Mouse (Mus musculus) kidney, adult 9 months (tissue): Measurements from ENCODE around the gene Tmem242.
A peak's percentile ranks its signal among the peaks of the same experiment; 100 is the strongest.

Source experiments
- DNase-seq: peaks from one replicate; pipeline ENCODE4 v3.0.0; 2022

Gene Tmem242

GRCm38 (mm10) chr17:5414041-5414440, 26.0 kb downstream of the Tmem242 start:
- DNase-seq: no peak

GRCm38 (mm10) chr17:5413350-5413749, 26.7 kb downstream of the Tmem242 start:
- DNase-seq: no peak

GRCm38 (mm10) chr17:5412740-5413139, 27.3 kb downstream of the Tmem242 start:
- no peak for DNase-seq

- no peak for DNase-seq
Measured at GRCm38 (mm10) chr17:5412301-5412700, 27.8 kb downstream of the Tmem242 start.

GRCm38 (mm10) chr17:5411205-5411604, 28.9 kb downstream of the Tmem242 start:
- no peak for DNase-seq

- no peak for DNase-seq
Measured at GRCm38 (mm10) chr17:5410336-5410735, 29.7 kb downstream of the Tmem242 start.

GRCm38 (mm10) chr17:5407030-5407429, 33.0 kb downstream of the Tmem242 start:
- no peak for DNase-seq

- DNase-seq: peak; percentile 49
Measured at GRCm38 (mm10) chr17:5406566-5406965, 33.5 kb downstream of the Tmem242 start.

- no peak for DNase-seq
Measured at GRCm38 (mm10) chr17:5403885-5404284, 36.2 kb downstream of the Tmem242 start.

- peak; percentile 94 for DNase-seq
Measured at GRCm38 (mm10) chr17:5402624-5403023, 37.4 kb downstream of the Tmem242 start.

GRCm38 (mm10) chr17:5402069-5402468, 38.0 kb downstream of the Tmem242 start:
- DNase-seq: peak; percentile 67

- DNase-seq: no peak
Measured at GRCm38 (mm10) chr17:5401288-5401687, 38.8 kb downstream of the Tmem242 start.

GRCm38 (mm10) chr17:5400435-5401090, 39.5 kb downstream of the Tmem242 start:
- no peak for DNase-seq

- DNase-seq: peak; percentile 86
Measured at GRCm38 (mm10) chr17:5397148-5398007, 42.7 kb downstream of the Tmem242 start.

GRCm38 (mm10) chr17:5396213-5396612, 43.8 kb downstream of the Tmem242 start:
- DNase-seq: no peak

GRCm38 (mm10) chr17:5395454-5396205, 44.4 kb downstream of the Tmem242 start:
- no peak for DNase-seq

GRCm38 (mm10) chr17:5390682-5391081, 49.4 kb downstream of the Tmem242 start:
- no peak for DNase-seq

GRCm38 (mm10) chr17:5388351-5388750, 51.7 kb downstream of the Tmem242 start:
- DNase-seq: no peak

- no peak for DNase-seq
Measured at GRCm38 (mm10) chr17:5386885-5387545, 53.0 kb downstream of the Tmem242 start.

- DNase-seq: no peak
Measured at GRCm38 (mm10) chr17:5385694-5386093, 54.4 kb downstream of the Tmem242 start.

GRCm38 (mm10) chr17:5377930-5378310, 62.1 kb downstream of the Tmem242 start:
- peak; percentile 67 for DNase-seq

GRCm38 (mm10) chr17:5377151-5377929, 62.7 kb downstream of the Tmem242 start:
- no peak for DNase-seq
